Mouse (Mus musculus) heart, adult 2 months (tissue): ENCODE data around the gene E2f1.

Source experiments
- CTCF ChIP-seq: fragments of 200-600 bp; IDR thresholded peaks from 2 replicates; pipeline ENCODE4 v1.8.1; 2022; ENCODE audit warnings: antibody characterized with exemption, mild to moderate bottlenecking, moderate library complexity
- EP300 ChIP-seq: fragments of 200-500 bp; IDR thresholded peaks from 2 replicates; pipeline ENCODE4 v1.6.1; 2011; ENCODE audit warnings: low read depth, low read length, control low read depth; ENCODE audit not compliant: insufficient read depth
- POLR2A ChIP-seq: fragments of 200-500 bp; IDR thresholded peaks from 2 replicates; pipeline ENCODE4 v1.6.1; 2011; ENCODE audit warnings: mild to moderate bottlenecking, low read depth, low read length, control low read depth; ENCODE audit not compliant: insufficient read depth

DNA sequence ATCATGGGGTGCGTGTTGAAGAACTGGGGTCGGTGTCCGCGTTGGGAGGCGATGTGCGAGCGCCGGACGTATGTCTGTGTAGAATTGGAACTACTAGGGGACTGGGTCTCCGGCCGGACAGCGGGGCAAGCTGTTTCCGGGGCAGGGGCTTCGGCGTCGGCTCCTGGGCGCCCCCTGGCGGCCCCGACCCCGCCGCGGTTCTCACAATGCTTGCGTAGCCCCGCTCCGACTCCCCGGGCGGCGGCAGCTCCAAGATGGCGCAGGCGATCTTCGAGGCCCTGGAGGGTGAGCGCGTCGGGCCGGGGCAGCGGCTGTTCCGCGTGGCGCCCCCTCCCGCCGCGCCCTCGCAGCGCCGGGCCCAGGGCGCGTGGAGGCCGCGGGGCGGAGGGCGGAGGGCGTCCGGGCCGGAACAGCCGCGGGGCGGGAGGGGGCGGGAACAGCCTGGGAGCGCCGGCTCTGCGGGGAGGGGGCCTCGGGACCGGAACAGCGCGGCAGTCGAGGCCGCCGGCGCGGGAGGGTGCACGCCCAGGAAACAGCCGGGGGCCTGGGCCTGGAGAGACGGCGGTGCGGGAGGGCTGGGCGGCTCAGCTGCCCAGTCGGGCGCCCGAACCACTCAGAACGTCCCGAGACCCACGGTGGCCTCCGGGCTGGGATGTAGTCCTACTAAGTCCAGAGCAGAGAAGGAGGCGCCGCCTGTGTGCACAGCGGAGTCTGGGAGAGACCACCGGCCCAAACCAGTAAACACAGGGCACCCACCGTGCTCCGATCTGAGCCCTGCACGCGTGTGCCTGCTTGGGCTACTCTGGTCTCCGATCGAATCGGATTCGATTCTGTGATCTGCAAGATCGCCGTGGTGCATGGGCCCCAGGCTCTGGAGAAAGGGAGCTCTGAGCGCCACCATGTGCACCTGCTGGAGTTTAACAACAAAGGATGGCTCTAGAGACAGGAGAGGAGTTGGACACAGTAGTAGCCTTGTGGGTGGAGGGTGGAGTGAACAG lies 43.7 kb upstream of the E2f1 start, which contains the start of the genes Zfp341 and 4930519P11Rik:
- TF ChIP-seq CTCF (peak; percentile 90), EP300 (peak; percentile 9; the same call in 1 of the 2 replicates), POLR2A (peak; percentile 64)
